Mouse (Mus musculus): Measurements from ENCODE around the gene Myoc. TPM values are rescaled to one million over a fixed set of nuclear protein-coding genes. Genes with fewer than 3 reads are reported as not detected.
A peak's percentile ranks its signal among the peaks of the same experiment; 100 is the strongest.

Myoc gene
- not detected in 2 replicates for polyA plus RNA-seq (2016; fragmentation: Nextera tagmentation; extraction: Ambion mirVana)

- H3K4me1 ChIP-seq = no peaks in the 10 kb centered on the region
- H3K27ac ChIP-seq = no peak within 1 kb of the TSS
- DNase-seq (ENCODE audit: low spot score) = peak; percentile 61
- 78% methylated on average over 10 of the region's 10 CpGs for WGBS
- H3K4me3 ChIP-seq = no peak within 1 kb of the TSS
- no peaks in the 10 kb centered on the region for H3K36me3 ChIP-seq
- no peaks in the 10 kb centered on the region for H3K27me3 ChIP-seq (ENCODE audit: insufficient read depth, poor library complexity, severe bottlenecking)
- H3K9me3 ChIP-seq = no peaks in the 10 kb centered on the region
These were observed at the start of gene Myoc for GRCm38 (mm10) chr1:162639051-162639750. TSS of gene Myoc (plus strand) at chr1:162639155.

DNA sequence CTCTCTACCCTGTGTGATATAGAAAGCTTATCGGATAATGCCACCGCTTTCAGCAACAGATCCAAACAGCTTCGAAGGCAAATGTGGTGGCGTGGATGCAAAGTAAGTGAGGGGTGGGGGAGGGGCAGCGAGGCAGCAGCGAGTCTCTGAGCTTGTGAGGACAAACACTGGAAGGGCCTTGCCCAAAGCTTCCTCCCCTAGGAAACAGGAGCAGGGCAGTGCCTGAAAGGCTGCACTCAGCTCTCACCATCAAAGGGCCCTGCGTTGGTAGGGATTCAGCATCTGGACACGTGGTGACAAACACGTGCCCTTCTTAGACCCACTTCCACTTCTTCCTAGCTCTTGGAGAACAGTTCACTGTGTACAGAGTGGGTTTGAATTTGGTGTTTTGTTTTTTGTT is 49.5 kb upstream of the Myoc start:
- H3K27ac ChIP-seq = peak overlapping the region; percentile 76
- no peak for DNase-seq (ENCODE audit: low spot score)

GRCm38 (mm10) chr1:162590415-162590997 is 48.4 kb upstream of the Myoc start:
- no peak overlapping the region for H3K4me3 ChIP-seq
- peaks cover 11% of the 10 kb centered on the region; the same call in 1 of the 2 replicates for H3K4me1 ChIP-seq
- H3K9me3 ChIP-seq = no peaks in the 10 kb centered on the region
- H3K27me3 ChIP-seq (ENCODE audit: insufficient read depth, poor library complexity, severe bottlenecking) = no peaks in the 10 kb centered on the region
- no peak for DNase-seq (ENCODE audit: low spot score)
- 36% methylated on average over 8 of the region's 8 CpGs for WGBS
- no peak overlapping the region for H3K27ac ChIP-seq
- peaks cover 5% of the 10 kb centered on the region; the same call in 1 of the 2 replicates for H3K36me3 ChIP-seq

More for the DNA sequence above, 49.5 kb upstream of the Myoc start:
- peaks cover 8% of the 10 kb centered on the region; the same call in 1 of the 2 replicates for H3K36me3 ChIP-seq
- H3K9me3 ChIP-seq = no peaks in the 10 kb centered on the region
- peak overlapping the region; percentile 29 for H3K4me3 ChIP-seq
- peaks cover 11% of the 10 kb centered on the region; the same call in 1 of the 2 replicates for H3K4me1 ChIP-seq
- 3% methylated on average over 9 of the region's 9 CpGs for WGBS
- no peaks in the 10 kb centered on the region for H3K27me3 ChIP-seq (ENCODE audit: insufficient read depth, poor library complexity, severe bottlenecking)

DNA sequence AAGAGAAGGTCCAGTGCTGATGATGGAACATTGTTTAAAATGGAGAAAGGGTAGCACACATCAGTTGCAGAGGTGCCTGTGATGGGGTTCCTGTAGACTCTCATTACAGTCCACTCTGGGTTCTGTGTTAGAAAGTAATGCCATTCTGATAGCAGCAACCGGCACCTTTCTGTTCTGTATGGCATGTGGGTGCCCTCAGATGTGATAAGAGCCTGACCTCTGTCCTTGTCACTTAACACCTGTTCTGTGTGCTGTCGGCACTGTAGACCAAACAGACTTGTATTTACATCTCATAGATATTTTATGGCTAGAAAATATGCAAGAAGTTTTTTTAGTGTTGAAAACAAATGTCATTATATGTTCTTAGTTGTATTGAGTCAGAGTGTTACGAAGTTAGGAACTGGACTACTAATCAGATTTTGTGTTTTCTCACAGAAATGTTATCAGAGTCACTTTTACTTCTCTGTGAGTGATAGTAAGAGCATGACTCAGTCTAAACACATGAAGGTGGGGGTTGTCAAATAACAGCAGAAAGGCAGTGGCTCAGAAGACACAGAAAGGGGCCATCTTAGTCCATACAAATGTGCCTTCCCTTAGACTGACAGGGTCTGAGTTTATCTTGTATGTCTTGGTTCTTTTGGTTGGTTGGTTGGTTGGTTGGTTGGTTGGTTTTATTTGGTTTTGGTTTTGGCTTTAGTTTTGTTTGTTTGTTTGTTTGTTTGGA is 41.4 kb upstream of the Myoc start:
- no peak for DNase-seq (ENCODE audit: low spot score)
- Histone ChIP-seq H3K27me3 (ENCODE audit: insufficient read depth, poor library complexity, severe bottlenecking) (no peaks in the 10 kb centered on the region), H3K4me3 (no peak overlapping the region), H3K27ac (no peak overlapping the region), H3K36me3 (peaks cover 19% of the 10 kb centered on the region), H3K4me1 (peaks cover 12% of the 10 kb centered on the region), H3K9me3 (no peaks in the 10 kb centered on the region)
- 47% methylated on average over 3 of the region's 3 CpGs for WGBS

GRCm38 (mm10) chr1:162599617-162600016 is 39.3 kb upstream of the Myoc start:
- no peak overlapping the region for H3K27ac ChIP-seq
- H3K4me1 ChIP-seq = peaks cover 12% of the 10 kb centered on the region
- peaks cover 21% of the 10 kb centered on the region for H3K36me3 ChIP-seq

GRCm38 (mm10) chr1:162601288-162601687 is 37.7 kb upstream of the Myoc start:
- Histone ChIP-seq H3K27ac (no peak overlapping the region), H3K9me3 (no peaks in the 10 kb centered on the region), H3K4me3 (no peak overlapping the region), H3K27me3 (ENCODE audit: insufficient read depth, poor library complexity, severe bottlenecking) (no peaks in the 10 kb centered on the region), H3K4me1 (peaks cover 12% of the 10 kb centered on the region), H3K36me3 (peaks cover 24% of the 10 kb centered on the region)
- no peak for DNase-seq (ENCODE audit: low spot score)
- 81% methylated on average over 4 of the region's 4 CpGs for WGBS

More at GRCm38 (mm10) chr1:162599617-162600016, 39.3 kb upstream of the Myoc start:
- Histone ChIP-seq H3K27me3 (ENCODE audit: insufficient read depth, poor library complexity, severe bottlenecking) (no peaks in the 10 kb centered on the region), H3K9me3 (no peaks in the 10 kb centered on the region), H3K4me3 (no peak overlapping the region)
- 92% methylated on average over 5 of the region's 5 CpGs for WGBS
- no peak for DNase-seq (ENCODE audit: low spot score)

DNA sequence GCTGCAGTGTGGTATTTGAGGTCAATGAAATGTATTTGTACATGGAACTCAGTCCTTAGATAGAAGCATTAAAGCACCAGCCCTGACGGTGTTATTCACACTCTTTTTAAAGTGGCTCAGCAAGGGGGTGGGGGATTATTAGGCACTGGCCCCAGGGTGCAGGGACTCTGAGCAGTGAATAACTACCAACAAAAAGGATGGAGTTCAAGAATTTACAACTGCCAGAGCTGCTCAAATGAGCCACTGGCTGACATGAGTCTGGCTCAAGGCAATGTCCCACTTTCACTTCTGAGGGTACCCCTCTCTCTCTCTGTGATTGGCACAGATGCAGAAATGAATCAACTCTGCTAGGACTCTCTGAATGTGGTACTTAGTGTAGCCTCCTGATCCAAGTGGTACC is 30.8 kb upstream of the Myoc start:
- H3K4me1 ChIP-seq = peaks cover 4% of the 10 kb centered on the region; the same call in 1 of the 2 replicates
- H3K27ac ChIP-seq = no peak overlapping the region
- no peaks in the 10 kb centered on the region for H3K27me3 ChIP-seq (ENCODE audit: insufficient read depth, poor library complexity, severe bottlenecking)
- no peak overlapping the region for H3K4me3 ChIP-seq
- no peak for DNase-seq (ENCODE audit: low spot score)
- peaks cover 3% of the 10 kb centered on the region; the same call in 1 of the 2 replicates for H3K36me3 ChIP-seq
- H3K9me3 ChIP-seq = no peaks in the 10 kb centered on the region
- WGBS = 6% methylated on average over 1 of the region's 1 CpGs

DNA sequence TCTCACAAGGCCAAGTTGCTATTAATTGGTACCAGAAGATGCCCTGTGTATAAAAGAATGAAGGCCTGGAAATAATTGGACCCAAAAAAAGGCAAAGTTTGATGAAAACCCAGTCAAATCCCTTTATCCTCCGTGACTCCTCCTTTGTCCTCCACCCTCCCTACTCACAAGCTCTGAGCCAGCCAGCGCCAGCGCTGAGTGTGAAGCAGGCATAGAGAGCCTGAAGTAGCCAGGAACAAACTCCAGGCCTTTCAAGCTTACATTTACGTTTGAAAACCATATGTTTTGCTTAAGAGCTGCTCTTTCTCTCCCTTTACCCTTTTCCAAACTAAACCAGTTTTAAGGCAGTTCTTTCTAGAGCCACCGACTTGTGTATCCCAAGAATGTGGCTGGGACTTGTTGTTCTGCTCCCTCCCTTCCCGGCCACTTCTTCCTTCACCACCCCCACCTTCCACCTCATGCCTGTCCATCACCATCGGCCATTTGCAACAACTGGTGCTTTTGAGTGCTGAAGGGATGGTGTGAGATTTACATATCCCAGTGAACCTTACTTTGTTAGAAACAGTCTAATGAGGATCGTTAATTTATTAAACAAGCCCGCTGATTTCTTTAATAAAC is 29.2 kb upstream of the Myoc start:
- Histone ChIP-seq H3K27ac (no peak overlapping the region), H3K9me3 (no peaks in the 10 kb centered on the region), H3K36me3 (peaks cover 1% of the 10 kb centered on the region; the same call in 1 of the 2 replicates), H3K4me3 (no peak overlapping the region), H3K27me3 (ENCODE audit: insufficient read depth, poor library complexity, severe bottlenecking) (no peaks in the 10 kb centered on the region), H3K4me1 (peaks cover 4% of the 10 kb centered on the region; the same call in 1 of the 2 replicates)
- WGBS = 41% methylated on average over 9 of the region's 9 CpGs
- DNase-seq (ENCODE audit: low spot score) = no peak

DNA sequence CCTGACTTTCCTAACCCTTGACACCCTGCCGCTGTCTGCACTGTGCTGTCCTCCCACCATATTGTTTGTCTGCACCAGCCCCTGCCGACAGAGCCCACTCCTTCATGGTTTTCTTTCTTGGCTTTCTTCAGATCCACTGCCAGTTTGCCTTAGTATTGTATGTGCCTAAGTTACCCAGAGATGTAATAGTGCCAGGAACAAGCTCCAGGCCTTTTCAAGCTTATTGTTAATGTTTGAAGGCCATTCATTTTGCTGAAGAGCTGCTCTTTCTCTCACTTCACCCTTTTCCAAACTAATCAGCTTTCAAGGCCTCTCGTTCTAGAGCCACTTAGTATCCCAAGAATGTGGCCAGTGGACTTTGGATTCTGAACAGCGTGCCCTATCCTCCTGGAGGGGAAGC is 27.8 kb upstream of the Myoc start:
- WGBS = 69% methylated on average over 4 of the region's 4 CpGs
- Histone ChIP-seq H3K9me3 (no peaks in the 10 kb centered on the region), H3K4me3 (no peak overlapping the region), H3K36me3 (no peaks in the 10 kb centered on the region), H3K4me1 (peaks cover 4% of the 10 kb centered on the region; the same call in 1 of the 2 replicates), H3K27ac (no peak overlapping the region), H3K27me3 (ENCODE audit: insufficient read depth, poor library complexity, severe bottlenecking) (no peaks in the 10 kb centered on the region)
- no peak for DNase-seq (ENCODE audit: low spot score)

GRCm38 (mm10) chr1:162615511-162615910 is 23.4 kb upstream of the Myoc start:
- WGBS = 74% methylated on average over 1 of the region's 1 CpGs
- Histone ChIP-seq H3K27ac (no peak overlapping the region), H3K9me3 (no peaks in the 10 kb centered on the region), H3K36me3 (no peaks in the 10 kb centered on the region), H3K4me1 (no peaks in the 10 kb centered on the region), H3K4me3 (no peak overlapping the region), H3K27me3 (ENCODE audit: insufficient read depth, poor library complexity, severe bottlenecking) (no peaks in the 10 kb centered on the region)
- DNase-seq (ENCODE audit: low spot score) = no peak

- DNase-seq (ENCODE audit: low spot score) = peak; percentile 62
These were observed 18.5 kb upstream of the Myoc start for GRCm38 (mm10) chr1:162620487-162620886.

DNA sequence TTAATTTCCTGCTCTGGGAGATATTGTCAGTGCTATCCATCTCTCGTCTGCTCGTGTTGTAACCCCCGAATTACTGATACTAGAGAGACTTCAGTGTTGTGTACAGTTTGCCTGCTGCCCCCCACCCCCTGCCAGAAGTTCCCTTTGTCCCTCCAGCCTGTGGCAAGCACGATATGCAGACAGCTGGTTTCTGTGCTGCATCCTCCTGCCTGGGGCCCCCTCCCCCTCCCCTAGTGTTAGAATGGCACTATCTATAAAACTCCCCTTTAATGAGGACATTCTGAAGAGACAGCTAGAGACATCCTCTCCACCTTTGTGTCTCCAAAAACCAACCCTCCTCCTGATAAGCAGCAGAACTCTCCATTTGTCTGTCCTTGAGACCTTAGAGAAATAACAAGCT is 15.1 kb upstream of the Myoc start:
- WGBS = 22% methylated on average over 4 of the region's 4 CpGs
- Histone ChIP-seq H3K27me3 (ENCODE audit: insufficient read depth, poor library complexity, severe bottlenecking) (no peaks in the 10 kb centered on the region), H3K4me1 (peaks cover 10% of the 10 kb centered on the region), H3K9me3 (no peaks in the 10 kb centered on the region), H3K36me3 (no peaks in the 10 kb centered on the region), H3K27ac (no peak overlapping the region), H3K4me3 (no peak overlapping the region)
- DNase-seq (ENCODE audit: low spot score) = peak; percentile 50

More at GRCm38 (mm10) chr1:162620487-162620886, 18.5 kb upstream of the Myoc start:
- Histone ChIP-seq H3K9me3 (no peaks in the 10 kb centered on the region), H3K36me3 (no peaks in the 10 kb centered on the region), H3K4me1 (peaks cover 7% of the 10 kb centered on the region), H3K27ac (no peak overlapping the region), H3K27me3 (ENCODE audit: insufficient read depth, poor library complexity, severe bottlenecking) (no peaks in the 10 kb centered on the region), H3K4me3 (no peak overlapping the region)
- 67% methylated on average over 4 of the region's 4 CpGs for WGBS

All from heart, embryonic 10.5 days (tissue).